Mouse (Mus musculus): ENCODE data around the gene Arfgef2. TPM values are rescaled to one million over a fixed set of nuclear protein-coding genes. Genes with fewer than 3 reads are reported as not detected.

Arfgef2 gene
- polyA plus RNA-seq, 1 experiment from 2014 or later, result 4.5 TPM

GRCm38 (mm10) chr2:166828306-166828705, 22.9 kb downstream of the Arfgef2 start:
- H3K4me1 ChIP-seq, result no peaks in the 10 kb centered on the region
- ATAC-seq (ENCODE audit: insufficient number of reproducible peaks, low FRiP score, low TSS enrichment, low read depth), result no peak
- WGBS, result 89% methylated on average over 12 of the region's 12 CpGs

GRCm38 (mm10) chr2:166830350-166830749, 25.0 kb downstream of the Arfgef2 start:
- WGBS, result 79% methylated on average over 5 of the region's 5 CpGs
- no peaks in the 10 kb centered on the region for H3K27me3 ChIP-seq
- H3K9ac ChIP-seq, result no peak overlapping the region
- H3K4me2 ChIP-seq (replicated peaks), result no peak overlapping the region
- H3K36me3 ChIP-seq, result peaks cover 17% of the 10 kb centered on the region; the same call in 1 of the 2 replicates
- no peaks in the 10 kb centered on the region for H3K4me1 ChIP-seq
- H3K27ac ChIP-seq (replicated peaks), result peak overlapping the region; percentile 22; the same call in 1 of the 2 replicates
- H3K4me3 ChIP-seq (replicated peaks), result no peak overlapping the region
- no peaks in the 10 kb centered on the region for H3K9me3 ChIP-seq (replicated peaks)
- no peak for ATAC-seq (ENCODE audit: insufficient number of reproducible peaks, low FRiP score, low TSS enrichment, low read depth)

More at GRCm38 (mm10) chr2:166828306-166828705, 22.9 kb downstream of the Arfgef2 start:
- Histone ChIP-seq H3K9me3 (replicated peaks) (no peaks in the 10 kb centered on the region), H3K36me3 (0 out of 2 replicates have a peak, but pooled peaks cover 8% of the 10 kb centered on the region), H3K4me3 (replicated peaks) (no peak overlapping the region), H3K27ac (replicated peaks) (no peak overlapping the region), H3K27me3 (no peaks in the 10 kb centered on the region), H3K4me2 (replicated peaks) (no peak overlapping the region), H3K9ac (no peak overlapping the region)

- Histone ChIP-seq H3K4me3 (replicated peaks) (no peak overlapping the region), H3K4me1 (no peaks in the 10 kb centered on the region), H3K36me3 (peaks cover 35% of the 10 kb centered on the region), H3K27ac (replicated peaks) (no peak overlapping the region), H3K4me2 (replicated peaks) (no peak overlapping the region), H3K9me3 (replicated peaks) (no peaks in the 10 kb centered on the region), H3K9ac (no peak overlapping the region), H3K27me3 (no peaks in the 10 kb centered on the region)
- 89% methylated on average over 2 of the region's 2 CpGs for WGBS
- ATAC-seq (ENCODE audit: insufficient number of reproducible peaks, low FRiP score, low TSS enrichment, low read depth), result no peak
Measured at GRCm38 (mm10) chr2:166834091-166834490, 28.7 kb downstream of the Arfgef2 start.

DNA sequence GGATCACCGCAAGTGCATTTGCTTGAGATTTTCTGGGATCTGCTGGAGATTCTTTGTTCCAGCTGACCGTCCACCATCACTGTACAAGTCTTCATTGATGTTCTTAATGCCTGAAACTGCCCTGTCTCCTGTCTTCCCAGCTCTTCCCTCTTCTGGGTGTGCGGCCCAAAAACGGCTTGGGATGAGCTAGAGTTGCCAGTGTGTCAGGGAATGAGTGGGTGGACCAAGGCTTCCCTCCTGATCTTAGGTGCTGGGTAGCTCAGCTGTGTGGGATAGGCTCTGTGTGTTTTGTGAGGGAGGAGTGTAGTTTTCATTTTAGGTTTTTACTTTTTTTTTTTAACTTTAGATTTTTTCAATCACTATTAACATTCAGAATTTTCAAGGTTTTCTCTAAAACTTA, 29.4 kb downstream of the Arfgef2 start:
- no peaks in the 10 kb centered on the region for H3K9me3 ChIP-seq (replicated peaks)
- no peak overlapping the region for H3K27ac ChIP-seq (replicated peaks)
- no peak overlapping the region for H3K4me2 ChIP-seq (replicated peaks)
- no peak for ATAC-seq (ENCODE audit: insufficient number of reproducible peaks, low FRiP score, low TSS enrichment, low read depth)
- no peaks in the 10 kb centered on the region for H3K4me1 ChIP-seq
- no peak overlapping the region for H3K9ac ChIP-seq
- H3K4me3 ChIP-seq (replicated peaks), result no peak overlapping the region
- no peaks in the 10 kb centered on the region for H3K27me3 ChIP-seq
- H3K36me3 ChIP-seq, result peaks cover 39% of the 10 kb centered on the region
- WGBS, result 87% methylated on average over 4 of the region's 4 CpGs

DNA sequence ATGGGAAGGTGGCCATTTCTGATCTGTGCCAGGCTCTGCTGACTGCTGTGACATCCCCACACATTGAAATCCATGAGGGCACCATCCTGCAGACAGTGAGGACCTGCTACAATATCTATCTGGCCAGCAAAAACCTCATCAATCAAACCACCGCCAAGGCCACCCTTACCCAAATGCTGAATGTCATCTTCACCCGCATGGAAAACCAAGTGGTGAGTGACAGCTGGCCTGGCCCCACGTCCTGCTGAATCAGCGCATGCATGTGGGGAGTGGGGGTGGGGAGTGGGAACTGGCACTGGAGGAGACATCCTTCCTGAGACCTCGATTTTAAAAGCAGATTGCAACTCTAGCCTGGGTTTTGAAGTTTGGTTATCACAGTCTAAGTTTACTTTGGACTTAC, 30.2 kb downstream of the Arfgef2 start:
- Histone ChIP-seq H3K9ac (no peak overlapping the region), H3K4me2 (replicated peaks) (no peak overlapping the region), H3K27ac (replicated peaks) (no peak overlapping the region), H3K4me1 (no peaks in the 10 kb centered on the region), H3K36me3 (peaks cover 41% of the 10 kb centered on the region), H3K9me3 (replicated peaks) (no peaks in the 10 kb centered on the region), H3K27me3 (no peaks in the 10 kb centered on the region), H3K4me3 (replicated peaks) (no peak overlapping the region)
- WGBS, result 75% methylated on average over 5 of the region's 5 CpGs
- no peak for ATAC-seq (ENCODE audit: insufficient number of reproducible peaks, low FRiP score, low TSS enrichment, low read depth)

GRCm38 (mm10) chr2:166841813-166842212, 36.4 kb downstream of the Arfgef2 start:
- H3K36me3 ChIP-seq, result peaks cover 49% of the 10 kb centered on the region
- H3K4me3 ChIP-seq (replicated peaks), result no peak overlapping the region
- no peak overlapping the region for H3K4me2 ChIP-seq (replicated peaks)
- no peaks in the 10 kb centered on the region for H3K9me3 ChIP-seq (replicated peaks)
- ATAC-seq (ENCODE audit: insufficient number of reproducible peaks, low FRiP score, low TSS enrichment, low read depth), result no peak
- no peaks in the 10 kb centered on the region for H3K27me3 ChIP-seq
- no peak overlapping the region for H3K27ac ChIP-seq (replicated peaks)
- no peak overlapping the region for H3K9ac ChIP-seq
- WGBS, result 79% methylated on average over 4 of the region's 4 CpGs
- no peaks in the 10 kb centered on the region for H3K4me1 ChIP-seq

DNA sequence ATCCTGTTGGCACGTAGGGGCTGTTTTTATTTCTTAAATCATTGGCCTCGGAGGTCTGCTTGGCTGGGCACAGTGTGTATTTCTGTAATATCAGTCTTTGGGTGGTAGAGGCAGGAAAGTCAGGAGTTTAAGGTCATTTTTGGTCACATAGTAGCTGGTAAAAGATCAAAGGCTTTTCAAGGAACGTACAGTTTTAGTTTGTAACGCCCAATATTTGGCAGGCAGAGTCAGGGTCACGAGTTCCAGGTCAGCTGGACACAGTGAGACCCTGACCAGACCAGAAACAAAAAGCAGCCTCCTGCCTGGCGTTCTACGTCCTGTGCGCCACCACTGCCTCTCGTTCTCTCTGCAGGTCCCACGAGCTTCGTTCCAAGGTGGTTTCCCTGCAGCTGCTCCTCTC, 45.3 kb downstream of the Arfgef2 start:
- no peak for ATAC-seq (ENCODE audit: insufficient number of reproducible peaks, low FRiP score, low TSS enrichment, low read depth)
- H3K36me3 ChIP-seq, result peaks cover 72% of the 10 kb centered on the region
- no peaks in the 10 kb centered on the region for H3K27me3 ChIP-seq
- no peaks in the 10 kb centered on the region for H3K9me3 ChIP-seq (replicated peaks)
- WGBS, result 85% methylated on average over 11 of the region's 11 CpGs
- H3K27ac ChIP-seq (replicated peaks), result no peak overlapping the region
- no peak overlapping the region for H3K4me2 ChIP-seq (replicated peaks)
- H3K4me1 ChIP-seq, result no peaks in the 10 kb centered on the region
- no peak overlapping the region for H3K9ac ChIP-seq
- no peak overlapping the region for H3K4me3 ChIP-seq (replicated peaks)

GRCm38 (mm10) chr2:166852270-166852669, 46.9 kb downstream of the Arfgef2 start:
- Histone ChIP-seq H3K27ac (replicated peaks) (no peak overlapping the region), H3K36me3 (peaks cover 76% of the 10 kb centered on the region), H3K9ac (no peak overlapping the region), H3K4me1 (no peaks in the 10 kb centered on the region), H3K4me3 (replicated peaks) (no peak overlapping the region), H3K9me3 (replicated peaks) (no peaks in the 10 kb centered on the region), H3K27me3 (no peaks in the 10 kb centered on the region), H3K4me2 (replicated peaks) (no peak overlapping the region)
- ATAC-seq (ENCODE audit: insufficient number of reproducible peaks, low FRiP score, low TSS enrichment, low read depth), result no peak
- 95% methylated on average over 7 of the region's 7 CpGs for WGBS

- no peak overlapping the region for H3K27ac ChIP-seq (replicated peaks)
- ATAC-seq (ENCODE audit: insufficient number of reproducible peaks, low FRiP score, low TSS enrichment, low read depth), result no peak
- WGBS, result 95% methylated on average over 8 of the region's 8 CpGs
- H3K9ac ChIP-seq, result no peak overlapping the region
- no peak overlapping the region for H3K4me2 ChIP-seq (replicated peaks)
- no peak overlapping the region for H3K4me3 ChIP-seq (replicated peaks)
- peaks cover 88% of the 10 kb centered on the region for H3K36me3 ChIP-seq
- no peaks in the 10 kb centered on the region for H3K4me1 ChIP-seq
- no peaks in the 10 kb centered on the region for H3K9me3 ChIP-seq (replicated peaks)
- H3K27me3 ChIP-seq, result no peaks in the 10 kb centered on the region
Measured at GRCm38 (mm10) chr2:166855771-166856170, 50.4 kb downstream of the Arfgef2 start.

GRCm38 (mm10) chr2:166856366-166856765, 51.0 kb downstream of the Arfgef2 start:
- H3K9me3 ChIP-seq (replicated peaks), result no peaks in the 10 kb centered on the region
- ATAC-seq (ENCODE audit: insufficient number of reproducible peaks, low FRiP score, low TSS enrichment, low read depth), result no peak
- H3K27ac ChIP-seq (replicated peaks), result no peak overlapping the region
- H3K4me3 ChIP-seq (replicated peaks), result no peak overlapping the region
- WGBS, result 82% methylated on average over 6 of the region's 6 CpGs
- no peaks in the 10 kb centered on the region for H3K27me3 ChIP-seq
- peaks cover 87% of the 10 kb centered on the region for H3K36me3 ChIP-seq
- H3K4me2 ChIP-seq (replicated peaks), result no peak overlapping the region
- no peak overlapping the region for H3K9ac ChIP-seq
- no peaks in the 10 kb centered on the region for H3K4me1 ChIP-seq

- no peak overlapping the region for H3K4me2 ChIP-seq (replicated peaks)
- 81% methylated on average over 2 of the region's 2 CpGs for WGBS
- H3K4me3 ChIP-seq (replicated peaks), result no peak overlapping the region
- no peaks in the 10 kb centered on the region for H3K27me3 ChIP-seq
- no peaks in the 10 kb centered on the region for H3K4me1 ChIP-seq
- H3K27ac ChIP-seq (replicated peaks), result no peak overlapping the region
- H3K9me3 ChIP-seq (replicated peaks), result no peaks in the 10 kb centered on the region
- ATAC-seq (ENCODE audit: insufficient number of reproducible peaks, low FRiP score, low TSS enrichment, low read depth), result no peak
- no peak overlapping the region for H3K9ac ChIP-seq
- H3K36me3 ChIP-seq, result peaks cover 86% of the 10 kb centered on the region
Measured at GRCm38 (mm10) chr2:166857118-166857517, 51.7 kb downstream of the Arfgef2 start.

- ATAC-seq (ENCODE audit: insufficient number of reproducible peaks, low FRiP score, low TSS enrichment, low read depth), result no peak
- no peaks in the 10 kb centered on the region for H3K9me3 ChIP-seq (replicated peaks)
- H3K4me3 ChIP-seq (replicated peaks), result no peak overlapping the region
- peaks cover 76% of the 10 kb centered on the region for H3K36me3 ChIP-seq
- no peak overlapping the region for H3K4me2 ChIP-seq (replicated peaks)
- H3K9ac ChIP-seq, result no peak overlapping the region
- H3K27ac ChIP-seq (replicated peaks), result no peak overlapping the region
- H3K4me1 ChIP-seq, result no peaks in the 10 kb centered on the region
- WGBS, result 66% methylated on average over 7 of the region's 7 CpGs
- H3K27me3 ChIP-seq, result no peaks in the 10 kb centered on the region
Measured at GRCm38 (mm10) chr2:166859214-166859613, 53.8 kb downstream of the Arfgef2 start.

Data from embryonic facial prominence, embryonic 15.5 days (tissue).